Mouse (Mus musculus): ENCODE results near the gene Wfdc5. TPM values are rescaled to one million over a fixed set of nuclear protein-coding genes. Genes with fewer than 3 reads are reported as not detected.

Wfdc5 gene
- polyA plus RNA-seq (2012; rRNA removed) (not detected in 2 replicates), polyA plus RNA-seq (2014; fragmentation: Nextera tagmentation; extraction: Ambion mirVana) (not detected in 2 replicates)

GRCm38 (mm10) chr2:164182692-164183255 is at the start of gene Wfdc5:
Wfdc5 (minus strand) TSS chr2:164182742.
- Histone ChIP-seq H3K9me3 (ENCODE audit: control insufficient read depth, low read length) (no peaks in the 10 kb centered on the region), H3K4me1 (replicated peaks; ENCODE audit: control insufficient read depth in 2 of 2, insufficient read depth in 2 of 2, low read length in 1 of 2) (no peaks in the 10 kb centered on the region), H3K4me2 (ENCODE audit: low read depth) (no peak within 1 kb of the TSS), H3K36me3 (replicated peaks; ENCODE audit: control insufficient read depth, insufficient read depth, low read depth) (no peaks in the 10 kb centered on the region), H3K9ac (replicated peaks) (no peak within 1 kb of the TSS), H3K27ac (no peak within 1 kb of the TSS), H3K27me3 (ENCODE audit: control insufficient read depth, insufficient read depth, low read length) (no peaks in the 10 kb centered on the region), H3K4me3 (ENCODE audit: insufficient read depth in 1 of 2, low read depth in 2 of 2, low read length in 2 of 2) (no peak within 1 kb of the TSS)
- WGBS (ENCODE audit: insufficient replicate concordance) = 51% methylated on average over 7 of the region's 7 CpGs
- DNase-seq (ENCODE audit: low read depth in 3 of 3, low spot score in 3 of 3) = no peak
- ATAC-seq (ENCODE audit: insufficient read depth) = no peak
- no peak for TF ChIP-seq EP300 (IDR thresholded peaks at IDR 0.05; ENCODE audit: low read depth)
- no peak for TF ChIP-seq CTCF (IDR thresholded peaks at IDR 0.05; ENCODE audit: low read depth)

- Histone ChIP-seq H3K9me3 (ENCODE audit: control insufficient read depth, low read length) (no peaks in the 10 kb centered on the region), H3K4me1 (replicated peaks; ENCODE audit: control insufficient read depth in 2 of 2, insufficient read depth in 2 of 2, low read length in 1 of 2) (no peaks in the 10 kb centered on the region), H3K27me3 (ENCODE audit: control insufficient read depth, insufficient read depth, low read length) (no peaks in the 10 kb centered on the region), H3K4me2 (ENCODE audit: low read depth) (no peak overlapping the region), H3K4me3 (ENCODE audit: insufficient read depth in 1 of 2, low read depth in 2 of 2, low read length in 2 of 2) (no peak overlapping the region), H3K36me3 (replicated peaks; ENCODE audit: control insufficient read depth, insufficient read depth, low read depth) (no peaks in the 10 kb centered on the region), H3K27ac (no peak overlapping the region), H3K9ac (replicated peaks) (no peak overlapping the region)
- DNase-seq (ENCODE audit: low read depth in 3 of 3, low spot score in 3 of 3) (no peak), ATAC-seq (ENCODE audit: insufficient read depth) (no peak)
- TF ChIP-seq CTCF (IDR thresholded peaks at IDR 0.05; ENCODE audit: low read depth) (no peak), EP300 (IDR thresholded peaks at IDR 0.05; ENCODE audit: low read depth) (no peak)
- WGBS (ENCODE audit: insufficient replicate concordance) = 54% methylated on average over 8 of the region's 8 CpGs
Observed at GRCm38 (mm10) chr2:164228361-164229070, 46.0 kb upstream of the Wfdc5 start.

- no peaks in the 10 kb centered on the region for H3K4me1 ChIP-seq (replicated peaks; ENCODE audit: control insufficient read depth in 2 of 2, insufficient read depth in 2 of 2, low read length in 1 of 2)
- no peaks in the 10 kb centered on the region for H3K9me3 ChIP-seq (ENCODE audit: control insufficient read depth, low read length)
- WGBS (ENCODE audit: insufficient replicate concordance) = 68% methylated on average over 11 of the region's 11 CpGs
- H3K4me3 ChIP-seq (ENCODE audit: insufficient read depth in 1 of 2, low read depth in 2 of 2, low read length in 2 of 2) = no peak within 1 kb of the TSS
- DNase-seq (ENCODE audit: low read depth in 3 of 3, low spot score in 3 of 3) (no peak), ATAC-seq (ENCODE audit: insufficient read depth) (no peak)
- no peak within 1 kb of the TSS for H3K9ac ChIP-seq (replicated peaks)
- H3K27ac ChIP-seq = no peak within 1 kb of the TSS
- TF ChIP-seq EP300 (IDR thresholded peaks at IDR 0.05; ENCODE audit: low read depth) = no peak
- TF ChIP-seq CTCF (IDR thresholded peaks at IDR 0.05; ENCODE audit: low read depth) = no peak
- no peaks in the 10 kb centered on the region for H3K27me3 ChIP-seq (ENCODE audit: control insufficient read depth, insufficient read depth, low read length)
- no peaks in the 10 kb centered on the region for H3K36me3 ChIP-seq (replicated peaks; ENCODE audit: control insufficient read depth, insufficient read depth, low read depth)
- no peak within 1 kb of the TSS for H3K4me2 ChIP-seq (ENCODE audit: low read depth)
Observed at GRCm38 (mm10) chr2:164221522-164221921, 39.0 kb upstream of the Wfdc5 start, which contains the start of gene Wfdc15b. Wfdc15b (minus strand) TSS chr2:164221660.

GRCm38 (mm10) chr2:164219295-164219694 is 36.8 kb upstream of the Wfdc5 start:
- H3K27me3 ChIP-seq (ENCODE audit: control insufficient read depth, insufficient read depth, low read length) = no peaks in the 10 kb centered on the region
- H3K9me3 ChIP-seq (ENCODE audit: control insufficient read depth, low read length) = no peaks in the 10 kb centered on the region
- H3K36me3 ChIP-seq (replicated peaks; ENCODE audit: control insufficient read depth, insufficient read depth, low read depth) = no peaks in the 10 kb centered on the region
- H3K4me3 ChIP-seq (ENCODE audit: insufficient read depth in 1 of 2, low read depth in 2 of 2, low read length in 2 of 2) = no peak overlapping the region
- H3K4me1 ChIP-seq (replicated peaks; ENCODE audit: control insufficient read depth in 2 of 2, insufficient read depth in 2 of 2, low read length in 1 of 2) = no peaks in the 10 kb centered on the region
- H3K4me2 ChIP-seq (ENCODE audit: low read depth) = no peak overlapping the region
- ATAC-seq (ENCODE audit: insufficient read depth) (no peak), DNase-seq (ENCODE audit: low read depth in 3 of 3, low spot score in 3 of 3) (no peak)
- TF ChIP-seq CTCF (IDR thresholded peaks at IDR 0.05; ENCODE audit: low read depth) (no peak), EP300 (IDR thresholded peaks at IDR 0.05; ENCODE audit: low read depth) (no peak)
- no peak overlapping the region for H3K9ac ChIP-seq (replicated peaks)
- 69% methylated on average over 9 of the region's 9 CpGs for WGBS (ENCODE audit: insufficient replicate concordance)
- H3K27ac ChIP-seq = no peak overlapping the region

GRCm38 (mm10) chr2:164212711-164213110 is 30.2 kb upstream of the Wfdc5 start:
- WGBS (ENCODE audit: insufficient replicate concordance) = 70% methylated on average over 5 of the region's 5 CpGs

More at GRCm38 (mm10) chr2:164212711-164213110, 30.2 kb upstream of the Wfdc5 start:
- TF ChIP-seq CTCF (IDR thresholded peaks at IDR 0.05; ENCODE audit: low read depth) = no peak
- TF ChIP-seq EP300 (IDR thresholded peaks at IDR 0.05; ENCODE audit: low read depth) = no peak
- Histone ChIP-seq H3K4me3 (ENCODE audit: insufficient read depth in 1 of 2, low read depth in 2 of 2, low read length in 2 of 2) (no peak overlapping the region), H3K4me1 (replicated peaks; ENCODE audit: control insufficient read depth in 2 of 2, insufficient read depth in 2 of 2, low read length in 1 of 2) (no peaks in the 10 kb centered on the region), H3K36me3 (replicated peaks; ENCODE audit: control insufficient read depth, insufficient read depth, low read depth) (no peaks in the 10 kb centered on the region), H3K9ac (replicated peaks) (no peak overlapping the region), H3K27me3 (ENCODE audit: control insufficient read depth, insufficient read depth, low read length) (no peaks in the 10 kb centered on the region), H3K9me3 (ENCODE audit: control insufficient read depth, low read length) (no peaks in the 10 kb centered on the region), H3K4me2 (ENCODE audit: low read depth) (no peak overlapping the region), H3K27ac (no peak overlapping the region)
- ATAC-seq (ENCODE audit: insufficient read depth) (no peak), DNase-seq (ENCODE audit: low read depth in 3 of 3, low spot score in 3 of 3) (no peak)

Measured in liver, embryonic 14.5 days (tissue).